Mouse (Mus musculus) thymus, postnatal 10 days (tissue): ENCODE data around the gene Nebl.
"Not testable (repeated sequence)": the region's sequence is repeated elsewhere in the genome, so short reads cannot be mapped to it uniquely, and the experiment has no call there.

Experiments used
- DNase-seq, 2 experiments: peaks; one replicate each; pipeline ENCODE4 v3.0.0; 2021; ENCODE audit warnings: low spot score in 2 of 2

Nebl gene

DNA sequence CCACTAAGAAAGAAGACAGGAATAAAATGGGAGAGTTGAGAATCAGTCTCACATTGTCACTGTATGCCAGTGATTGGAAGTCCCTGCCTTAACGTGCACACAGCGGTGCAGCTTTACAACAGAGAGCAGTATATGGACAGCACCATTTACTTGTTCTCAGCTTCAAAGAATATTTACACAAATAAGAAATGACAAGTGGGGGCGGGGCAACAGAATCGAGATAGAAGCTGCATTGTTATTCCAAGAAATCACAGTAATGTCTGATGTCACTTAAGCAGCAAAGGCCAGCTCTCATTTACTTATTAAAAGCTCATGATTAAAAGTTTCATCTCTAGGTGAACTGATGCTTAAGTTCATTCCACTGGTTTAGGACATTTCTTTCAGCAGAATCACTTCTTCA, 328.8 kb downstream of the Nebl start:
- DNase-seq = no peak

DNA sequence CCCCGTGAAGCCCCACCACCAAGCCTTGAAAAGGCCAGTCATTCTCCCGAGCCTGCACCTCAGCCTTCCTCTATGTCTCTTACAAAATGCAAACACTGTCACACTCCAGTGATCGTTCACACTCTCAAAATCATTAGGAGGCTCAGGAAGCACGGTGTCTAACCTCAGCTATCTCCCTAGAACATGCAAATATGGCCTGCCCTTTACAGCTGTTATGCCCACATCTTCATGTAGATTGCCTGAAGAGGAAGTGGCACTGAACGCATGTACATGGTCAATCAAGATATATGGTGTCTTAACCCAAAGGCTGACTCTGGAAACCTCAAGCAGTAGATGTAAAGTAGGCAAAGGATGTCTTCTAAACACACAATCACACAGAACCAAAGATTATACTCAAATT, 335.0 kb downstream of the Nebl start:
- no peak for DNase-seq

DNA sequence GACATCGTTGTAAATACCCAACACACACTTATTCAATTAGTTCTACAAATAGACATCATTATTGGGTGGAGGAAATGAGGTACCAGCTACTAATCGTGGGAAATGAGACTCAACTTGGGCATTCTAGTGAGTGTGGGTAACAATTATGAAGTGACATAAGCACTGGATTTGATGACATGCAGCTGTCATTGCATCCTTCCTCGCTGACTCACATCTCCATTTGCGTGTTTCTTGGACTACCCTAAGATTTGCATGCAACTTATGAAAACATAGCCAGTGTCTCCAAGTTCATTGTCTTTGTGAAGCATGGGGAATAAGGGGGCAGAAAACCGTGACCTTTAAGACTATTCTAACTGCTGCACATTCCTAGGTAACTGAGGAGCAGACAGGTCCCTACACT, 339.9 kb downstream of the Nebl start:
- no peak for DNase-seq

DNA sequence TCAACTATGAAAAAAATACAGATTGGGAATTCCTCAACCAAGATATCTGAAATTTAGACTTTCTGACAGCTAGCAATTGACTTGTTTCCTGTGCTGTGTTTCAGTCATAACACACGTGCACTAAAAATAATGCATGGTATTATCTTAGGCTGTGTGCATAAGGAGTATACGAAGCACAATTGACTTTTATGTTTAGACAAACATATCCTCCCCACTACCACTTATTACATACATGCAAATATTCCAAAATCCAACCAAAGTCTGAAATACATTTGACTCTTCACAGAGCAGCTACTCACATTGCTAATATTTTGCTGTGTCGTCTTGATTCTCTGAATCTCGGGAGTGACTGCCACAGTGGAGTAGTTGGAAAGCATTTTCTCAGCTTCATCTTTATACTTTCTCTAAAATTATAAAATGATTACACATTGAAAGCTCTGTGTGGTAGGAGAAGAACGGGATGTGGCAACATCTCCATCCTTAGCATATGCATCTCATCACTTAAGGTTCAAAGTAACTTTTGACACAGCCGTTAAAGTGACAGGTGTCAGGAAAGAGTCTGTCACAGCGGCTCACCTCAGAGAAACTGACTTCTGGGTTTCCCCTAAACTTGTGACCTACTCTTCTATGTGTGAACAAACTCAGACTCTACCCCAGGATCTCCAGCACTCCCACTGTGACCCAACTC, 340.6 kb downstream of the Nebl start:
- DNase-seq = peak; percentile 65 to 67

DNA sequence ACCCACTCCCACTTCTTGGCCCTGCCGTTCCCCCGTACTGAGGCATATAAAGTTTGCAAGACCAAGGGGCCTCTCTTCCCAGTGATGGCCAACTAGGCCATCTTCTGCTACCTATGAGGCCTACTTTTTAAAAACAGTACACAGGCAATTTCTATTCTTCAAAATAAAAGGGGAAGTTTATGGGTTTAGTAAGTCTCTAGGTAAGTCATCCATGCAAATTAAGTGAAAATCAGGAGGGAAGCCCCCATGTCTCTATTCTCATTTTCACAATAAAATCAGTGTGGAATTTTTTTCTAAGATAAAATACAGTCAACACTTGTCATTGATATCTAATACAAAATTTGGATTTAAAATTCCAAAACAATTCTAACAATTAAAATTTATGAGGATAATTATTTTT, 341.4 kb downstream of the Nebl start:
- no peak for DNase-seq

DNA sequence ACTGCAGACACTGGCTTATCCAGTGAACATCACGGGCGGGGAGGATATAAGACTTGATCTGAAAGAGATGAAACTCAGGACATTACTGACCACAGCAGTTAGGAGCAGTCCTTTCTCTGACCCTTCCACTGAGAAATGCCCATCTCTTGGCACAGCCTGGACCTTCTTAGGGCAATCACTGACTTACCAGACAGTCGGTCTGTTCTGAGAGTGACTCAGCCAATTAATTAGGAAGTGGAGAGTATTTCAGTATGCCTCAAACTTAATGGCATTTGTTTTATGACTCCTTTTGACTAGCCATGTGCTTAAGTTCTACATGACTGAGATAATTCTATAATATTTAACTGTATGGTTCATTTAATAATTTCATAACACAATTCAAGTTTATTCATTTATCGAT, 341.9 kb downstream of the Nebl start:
- DNase-seq = no peak

DNA sequence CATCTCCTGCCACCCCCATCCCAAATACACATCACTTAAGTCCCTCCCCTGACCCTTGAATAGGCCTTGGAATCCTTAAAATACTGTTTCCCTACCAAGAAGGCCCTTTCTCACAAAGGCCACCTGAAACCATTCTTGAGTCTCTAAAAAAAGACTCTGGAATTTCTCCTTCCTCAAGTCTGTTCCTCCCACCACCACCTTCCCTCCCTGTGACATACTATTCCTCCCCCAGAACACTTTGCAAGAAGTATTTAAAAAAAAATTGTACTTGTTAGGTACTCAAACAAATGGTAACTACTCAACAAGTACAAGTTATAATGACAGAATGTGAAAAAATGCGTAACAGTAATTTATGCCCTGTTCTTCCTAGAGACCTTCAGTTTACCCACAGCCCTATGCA, 349.0 kb downstream of the Nebl start:
- no peak for DNase-seq

DNA sequence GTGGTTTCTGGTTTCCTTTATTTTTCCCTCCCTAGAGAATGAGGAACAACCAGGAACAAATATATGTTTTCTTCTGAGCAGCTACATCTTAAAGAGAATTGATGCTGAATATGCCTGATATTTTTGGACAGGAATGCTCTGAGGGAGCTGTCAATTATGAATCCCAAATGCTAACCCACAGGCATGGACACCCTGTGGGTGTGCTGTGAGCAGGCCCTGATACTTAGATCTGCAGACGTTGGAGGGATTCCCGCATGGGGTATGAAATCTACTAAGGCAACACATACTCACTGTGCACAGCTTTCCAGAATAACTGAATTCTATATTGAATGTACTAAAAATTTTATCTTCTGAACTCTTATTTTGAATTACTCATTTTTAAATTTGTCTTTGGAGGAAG, 355.3 kb downstream of the Nebl start:
- no peak for DNase-seq

DNA sequence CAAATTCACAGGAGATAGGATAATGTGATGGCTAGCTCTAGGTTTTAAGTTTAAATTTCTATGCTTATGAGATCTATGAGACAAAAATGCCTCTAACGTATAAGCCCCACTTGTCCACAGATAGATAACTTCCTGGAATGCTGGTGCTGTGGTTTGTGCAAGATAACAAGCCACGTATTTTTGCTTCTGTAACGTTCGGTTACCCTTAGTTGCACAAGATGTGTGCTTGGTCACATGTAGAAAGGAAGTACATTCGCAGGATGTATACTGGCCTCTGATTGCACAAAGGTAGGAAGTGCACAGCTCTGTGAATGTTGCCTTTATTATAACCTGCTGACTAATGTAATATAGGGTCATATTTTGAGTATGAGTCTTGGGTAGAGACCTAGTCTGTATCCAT, 365.6 kb downstream of the Nebl start:
- DNase-seq = peak in 1 of 2 experiments; percentile 22

DNA sequence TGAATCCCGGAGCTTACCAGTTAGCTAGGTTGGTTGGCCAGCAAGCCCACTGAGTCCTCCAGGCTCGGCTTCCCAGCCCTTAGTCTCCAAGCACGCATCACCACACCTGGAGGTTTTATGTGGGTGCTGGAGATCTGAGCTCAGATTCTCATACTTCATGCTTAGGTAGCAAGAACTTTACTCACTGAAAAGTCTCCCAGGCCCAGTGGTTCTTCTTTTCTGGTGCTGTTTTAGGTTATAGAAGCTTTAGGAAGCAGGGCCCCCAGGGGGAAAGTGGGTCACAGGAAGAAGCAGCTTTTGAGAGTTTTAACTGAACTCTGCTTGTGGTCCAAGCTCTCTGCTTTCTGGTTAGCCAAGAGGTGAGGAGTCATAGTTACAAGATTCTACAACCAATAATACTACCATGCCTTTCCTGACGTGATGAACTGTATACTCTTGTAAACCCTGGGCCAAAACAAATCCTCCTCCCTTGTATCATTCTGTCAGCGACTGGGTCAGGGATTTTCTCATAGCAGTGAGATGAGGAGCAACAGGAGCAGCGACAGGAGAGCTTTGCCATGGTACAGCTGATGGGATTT, 366.2 kb downstream of the Nebl start:
- DNase-seq = peak; percentile 62 to 65

DNA sequence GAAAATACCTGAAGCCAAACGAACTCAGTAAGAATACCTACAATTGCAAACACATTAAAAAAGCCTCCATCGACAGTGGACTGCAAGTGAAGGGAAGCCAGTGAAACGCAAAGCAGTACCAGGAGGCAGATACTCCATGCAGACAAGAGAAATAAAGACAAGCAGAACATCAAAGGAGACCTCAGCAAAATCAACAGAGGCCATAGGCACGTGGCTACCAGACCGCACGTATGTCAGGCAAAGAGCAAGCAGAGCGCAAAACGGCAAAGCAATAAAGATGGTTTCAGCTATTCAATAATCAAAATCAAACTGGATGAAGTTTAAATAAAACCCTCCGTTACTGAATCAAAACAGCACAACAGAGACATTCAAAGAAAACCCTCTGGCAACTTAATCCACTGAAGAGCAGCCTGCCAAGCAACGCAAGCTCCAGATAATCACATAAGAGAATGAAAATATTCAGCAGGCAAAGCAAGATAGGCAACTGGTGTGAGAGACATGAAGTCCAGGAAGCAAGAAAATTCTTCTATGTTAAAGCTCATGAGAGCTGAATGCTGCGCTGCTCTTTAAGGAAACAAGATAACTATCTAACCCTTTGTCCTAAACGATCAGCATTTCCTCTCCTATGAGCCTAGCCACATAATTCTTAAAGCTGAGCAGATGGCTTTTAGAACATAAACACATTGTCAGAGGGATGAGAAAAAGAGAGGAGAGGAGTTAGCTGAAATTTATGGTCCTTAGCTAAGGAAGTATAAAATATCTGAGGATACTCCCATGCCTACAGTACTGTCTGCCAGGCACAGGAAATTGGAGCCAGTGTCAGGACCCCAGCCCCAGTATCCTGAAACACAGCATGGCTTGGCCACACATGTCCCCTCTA, 367.7 kb downstream of the Nebl start:
- DNase-seq = peak in 1 of 2 experiments; percentile 23

DNA sequence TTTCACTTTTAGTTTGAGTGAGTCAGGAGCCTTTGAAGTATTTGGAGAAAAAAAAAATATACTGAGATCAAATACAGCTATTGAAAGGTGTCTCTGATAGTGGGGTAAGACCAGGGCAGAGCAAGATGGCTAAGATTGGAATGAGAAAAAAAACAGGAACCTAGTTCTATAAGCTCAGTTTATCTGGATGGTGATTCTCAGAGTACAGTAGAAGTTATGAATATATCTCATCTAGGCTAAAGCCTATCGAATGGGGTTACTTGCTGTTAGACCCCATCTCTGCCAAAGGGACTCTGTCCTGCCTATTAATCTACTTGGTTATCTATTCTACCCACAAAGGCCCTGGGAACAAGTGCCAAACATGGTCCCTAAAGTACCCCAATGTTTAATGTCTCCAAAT, 369.1 kb downstream of the Nebl start:
- no peak for DNase-seq

DNA sequence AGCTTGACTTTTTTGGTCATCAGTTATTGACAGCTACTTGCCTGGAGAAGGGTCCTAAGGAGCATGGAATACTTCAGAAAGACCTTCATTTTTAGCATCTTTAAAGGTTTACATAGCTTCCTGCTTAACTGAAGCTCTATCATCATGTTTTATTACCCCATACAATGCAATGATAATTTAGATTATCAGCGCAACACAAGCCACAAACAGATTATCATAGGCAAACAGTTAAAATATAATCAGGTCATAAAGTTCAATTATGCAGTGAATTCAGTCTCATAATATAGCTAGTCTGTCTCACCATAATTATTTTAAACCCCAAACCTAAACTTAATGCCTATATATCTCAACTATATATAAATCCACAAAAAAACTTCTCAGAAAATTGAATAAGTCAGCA, 386.6 kb downstream of the Nebl start:
- DNase-seq = no peak

DNA sequence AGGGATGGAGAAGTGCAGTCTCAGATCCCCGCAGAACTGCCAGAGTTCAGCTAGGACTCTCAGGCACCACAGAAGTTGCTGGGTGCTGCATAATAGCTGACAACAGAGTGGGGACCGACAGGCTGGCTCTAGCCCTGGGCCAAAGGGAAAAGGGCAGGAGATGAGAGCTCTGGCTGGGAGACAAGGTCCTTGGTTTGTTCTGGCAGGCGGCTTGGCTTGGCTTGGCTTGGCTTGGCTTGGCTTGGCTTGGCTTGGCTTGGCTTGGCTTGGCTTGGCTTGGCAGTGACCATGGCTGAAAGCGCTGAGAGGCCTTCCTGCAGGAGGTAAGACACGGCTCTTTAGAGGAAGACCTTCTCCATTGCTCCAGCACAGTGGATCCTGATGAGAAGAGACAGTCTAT, 395.8 kb downstream of the Nebl start:
- no peak for DNase-seq

DNA sequence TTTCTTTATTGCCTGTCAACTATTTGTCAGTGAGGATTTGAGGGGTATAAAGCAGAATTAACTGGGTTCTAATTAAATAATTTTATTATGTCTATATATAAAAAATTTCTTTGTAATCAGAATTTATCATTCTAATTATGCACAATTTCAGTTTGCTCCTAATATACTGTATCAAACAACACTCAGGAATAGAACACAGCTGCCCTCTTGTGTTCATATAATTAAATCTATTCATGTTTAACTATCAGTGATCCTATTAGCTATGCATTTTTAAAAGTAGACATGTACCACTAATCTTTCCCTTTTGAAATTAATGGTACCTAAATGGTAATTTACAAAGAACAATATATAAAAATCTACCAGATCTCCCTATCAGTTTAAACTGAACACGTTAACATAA, 404.7 kb downstream of the Nebl start:
- no peak for DNase-seq

DNA sequence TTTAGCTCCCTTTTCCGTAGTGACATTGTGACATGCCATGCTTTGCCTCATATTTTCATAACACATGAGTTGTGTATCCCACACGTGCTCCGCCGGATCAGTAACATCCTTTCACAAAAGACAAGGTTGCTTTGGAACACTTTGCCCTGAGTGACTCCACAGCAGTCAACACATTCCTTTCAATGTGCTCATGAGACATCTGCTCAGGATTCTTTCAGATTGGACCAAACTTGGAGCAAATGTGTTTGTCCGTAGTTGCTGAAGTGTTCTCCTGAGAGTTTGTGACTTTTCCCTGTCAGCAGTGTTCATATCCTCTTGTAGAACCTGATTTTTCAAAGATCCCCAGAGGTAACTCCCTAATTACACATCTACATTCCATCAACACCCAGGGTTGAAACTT, 414.4 kb downstream of the Nebl start:
- DNase-seq = no peak

DNA sequence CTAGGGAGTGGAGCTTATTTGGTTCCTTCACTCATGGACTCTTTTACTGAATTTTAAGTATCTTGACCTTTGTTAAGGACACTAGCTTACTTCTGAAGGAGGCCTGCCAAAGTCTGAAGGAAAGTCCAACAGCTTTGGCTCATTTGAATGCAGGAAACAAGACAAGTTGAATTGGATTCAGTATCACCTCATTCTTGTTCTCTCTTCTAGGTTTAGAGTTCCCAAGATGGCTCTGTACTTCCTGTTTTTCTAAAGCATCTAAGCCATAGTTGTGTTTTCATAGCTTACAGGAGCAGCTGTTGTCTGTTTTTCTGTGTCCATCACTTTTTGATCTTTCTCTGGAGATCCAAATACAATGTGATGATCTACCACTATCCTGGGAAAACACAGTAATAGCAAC, 429.9 kb downstream of the Nebl start:
- DNase-seq = no peak

DNA sequence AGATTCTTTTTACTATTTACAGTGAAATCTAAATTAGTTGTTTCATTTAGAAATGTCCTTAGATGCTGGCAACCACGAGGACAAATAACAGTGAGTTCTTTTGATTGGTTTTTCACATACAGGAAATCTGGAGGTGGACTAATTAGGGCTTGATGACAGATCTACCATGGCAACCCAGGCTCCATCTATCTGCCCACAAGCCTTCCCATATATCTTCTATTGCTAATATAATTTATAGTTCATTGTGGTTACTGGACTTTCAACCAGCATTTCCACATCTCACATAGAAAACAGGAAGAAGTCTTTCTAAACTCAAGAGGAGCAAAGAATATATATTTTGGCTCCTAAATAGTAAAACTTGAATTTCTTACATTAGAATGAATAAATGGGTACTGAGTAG, 433.8 kb downstream of the Nebl start:
- DNase-seq = no peak

DNA sequence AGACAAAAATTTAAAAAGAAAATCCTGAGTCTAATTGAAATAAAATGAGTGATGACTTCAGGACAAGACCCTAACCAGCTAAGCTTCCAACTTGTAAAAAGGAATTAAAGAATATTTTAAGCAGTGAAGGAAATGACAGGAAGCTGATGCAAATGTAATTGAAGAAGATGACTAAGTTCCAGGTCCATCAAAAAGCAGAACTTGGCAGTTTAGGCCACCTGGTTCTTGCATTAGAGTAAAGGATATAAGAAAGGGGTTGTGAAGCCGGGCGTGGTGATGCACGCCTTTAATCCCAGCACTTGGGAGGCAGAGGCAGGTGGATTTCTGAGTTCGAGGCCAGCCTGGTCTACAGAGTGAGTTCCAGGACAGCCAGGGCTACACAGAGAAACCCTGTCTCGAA, 436.0 kb downstream of the Nebl start:
- DNase-seq = not testable (repeated sequence)
